Mouse (Mus musculus) kidney, adult 2 months (tissue): ENCODE measurements at regions not wholly inside any gene's neighbourhood (a gene's known extent, or its start where the extent isn't known, plus 50 kb on each side); places are given as distances from the start of the nearest gene placed in this dataset.

Source experiments
- CTCF ChIP-seq: fragments of 200-500 bp; conservative IDR thresholded peaks from 2 replicates; pipeline ENCODE4 v1.5.1; 2011; ENCODE audit warnings: low read depth, mild to moderate bottlenecking, control low read depth, low read length, moderate library complexity, mixed read lengths; ENCODE audit not compliant: insufficient read depth, insufficient read length
- POLR2A ChIP-seq: fragments of 200-500 bp; IDR thresholded peaks from one replicate; pipeline ENCODE4 v1.6.1; 2011; ENCODE audit warnings: low read depth, low read length, control low read depth

DNA sequence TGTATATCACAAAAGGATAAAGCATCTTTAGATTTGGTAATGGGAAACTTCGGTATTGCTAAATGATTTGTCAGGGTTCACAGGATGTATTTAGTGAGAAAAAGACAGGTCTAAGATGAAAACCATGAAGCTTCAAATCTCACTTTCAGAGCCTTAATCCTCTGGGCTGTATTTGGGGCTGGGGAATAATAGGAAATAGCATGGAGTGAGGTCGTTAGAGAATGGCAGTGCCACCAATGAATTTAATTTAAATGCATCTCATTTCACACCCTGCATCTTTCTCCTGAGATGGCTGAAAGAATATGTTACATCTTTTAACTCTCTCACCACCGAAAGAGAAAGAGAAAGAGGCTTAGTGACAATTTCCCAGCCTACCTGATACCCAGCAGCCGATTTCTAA is 1427.2 kb upstream of the Got2 start:
- TF ChIP-seq CTCF (no peak), POLR2A (no peak)
